Mouse (Mus musculus) bone marrow macrophage, adult 2 months (primary cell): Measurements from ENCODE around the gene Hcrt.

Experiments
- CTCF ChIP-seq: IDR thresholded peaks from 2 replicates; pipeline ENCODE4 v1.5.1; 2012; ENCODE audit warnings: low read depth, mild to moderate bottlenecking, low read length, moderate library complexity
- POLR2A ChIP-seq: IDR thresholded peaks from 2 replicates; pipeline ENCODE4 v1.6.1; 2012; ENCODE audit warnings: mild to moderate bottlenecking, low read depth, low read length, borderline replicate concordance

DNA sequence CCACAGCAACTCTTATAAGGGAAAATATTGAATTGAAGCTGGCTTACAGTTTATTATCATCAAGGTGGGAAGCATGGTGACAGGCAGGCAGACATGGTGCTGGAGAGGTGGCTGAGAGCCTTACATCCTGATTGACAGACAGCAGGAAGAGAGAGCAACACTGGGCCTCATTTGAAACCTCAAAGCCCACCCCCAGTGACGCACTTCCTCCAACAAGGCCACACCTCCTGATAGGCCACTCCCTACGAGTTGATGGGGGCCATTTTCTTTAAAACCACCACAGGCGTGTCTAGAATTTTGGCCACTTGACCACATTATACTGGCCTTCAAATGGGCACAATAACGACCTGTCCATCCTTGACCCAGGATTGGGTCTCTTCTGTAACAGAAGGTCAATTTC, 11.5 kb upstream of the Hcrt start:
- TF ChIP-seq CTCF (no peak), POLR2A (no peak)
